Comparison of ENCODE assay signal across 36 mouse cellular contexts in genomic region chr10:128184296-128184695, GRCm38 (mm10). TPM values are rescaled to one million over a fixed set of nuclear protein-coding genes. Genes with fewer than 3 reads are reported as not detected.
A peak's percentile ranks its signal among the peaks of the same experiment; 100 is the strongest.
DNase-seq lines count a peak whose midpoint lies in the region; ATAC-seq and TF ChIP-seq lines count a peak whose summit lies in the region.
"Had no signal": no experiment of that assay in that cellular context is flagged by ENCODE, and none has a peak within 500 bp of the region (broad histone marks: within the 10 kb centered on the region; RNA-seq: fewer than 3 reads in every experiment).

No protein-coding gene starts in this region.

- ATAC-seq in lung, postnatal 0 days, result no peak
- no peak for ATAC-seq in liver, embryonic 12.5 days
- ATAC-seq: forebrain, embryonic 13.5 days; inflammation-experienced regulatory T-cells, adult 6 months; midbrain, embryonic 15.5 days had no signal

- 64% methylated on average over 2 of the region's 2 CpGs for WGBS in lung, postnatal 0 days
- 63% methylated on average over 2 of the region's 2 CpGs for WGBS in liver, embryonic 12.5 days (ENCODE audit: insufficient replicate concordance)

- no peaks in the 10 kb centered on the region for H3K36me3 ChIP-seq in lung, postnatal 0 days (ENCODE audit: insufficient read depth, low read length)
- no peaks in the 10 kb centered on the region for H3K36me3 ChIP-seq in liver, embryonic 12.5 days
- H3K36me3 ChIP-seq: heart, embryonic 10.5 days; hindbrain, embryonic 15.5 days; liver, embryonic 13.5 days; midbrain, embryonic 15.5 days had no signal

- no peak overlapping the region for H3K4me3 ChIP-seq in lung, postnatal 0 days (ENCODE audit: low read depth, low read length)
- no peak overlapping the region for H3K4me3 ChIP-seq in liver, embryonic 12.5 days
- H3K4me3 ChIP-seq: forebrain, embryonic 13.5 days; heart, embryonic 10.5 days; hindbrain, embryonic 15.5 days; layer of hippocampus, adult 2 months; left cerebral cortex, adult 2 months; liver, embryonic 13.5 days; midbrain, embryonic 15.5 days had no signal

- no peak for TF ChIP-seq CTCF in lung, postnatal 0 days (IDR thresholded peaks at IDR 0.05)

- H3K4me2 ChIP-seq in lung, postnatal 0 days (replicated peaks; ENCODE audit: low read depth, low read length), result no peak overlapping the region
- H3K4me2 ChIP-seq in liver, embryonic 12.5 days, result no peak overlapping the region
- H3K4me2 ChIP-seq: forebrain, embryonic 13.5 days; hindbrain, embryonic 15.5 days; liver, embryonic 13.5 days; midbrain, embryonic 15.5 days had no signal

- no peaks in the 10 kb centered on the region for H3K4me1 ChIP-seq in lung, postnatal 0 days (ENCODE audit: insufficient read depth, low read depth, low read length)
- peaks cover 50% of the 10 kb centered on the region for H3K4me1 ChIP-seq in liver, embryonic 12.5 days
- H3K4me1 ChIP-seq: midbrain, embryonic 15.5 days had no signal

- H3K9me3 ChIP-seq in lung, postnatal 0 days (ENCODE audit: low read length), result no peaks in the 10 kb centered on the region
- H3K9me3 ChIP-seq in liver, embryonic 12.5 days (replicated peaks), result no peaks in the 10 kb centered on the region
- H3K9me3 ChIP-seq: forebrain, embryonic 13.5 days; heart, embryonic 10.5 days; hindbrain, embryonic 15.5 days; liver, embryonic 13.5 days; midbrain, embryonic 15.5 days had no signal

- H3K27ac ChIP-seq in lung, postnatal 0 days (ENCODE audit: low read length), result no peak overlapping the region
- no peak overlapping the region for H3K27ac ChIP-seq in liver, embryonic 12.5 days
- H3K27ac ChIP-seq: forebrain, embryonic 13.5 days; heart, embryonic 10.5 days; hindbrain, embryonic 15.5 days; layer of hippocampus, adult 2 months; left cerebral cortex, adult 2 months; liver, embryonic 13.5 days; midbrain, embryonic 15.5 days had no signal

- TF ChIP-seq EP300 in lung, postnatal 0 days (IDR thresholded peaks at IDR 0.05), result no peak

- DNase-seq in lung, postnatal 0 days (ENCODE audit: low spot score), result peak; percentile 24
- no peak for DNase-seq in lung, postnatal 14 days
- DNase-seq in ES-CJ7 (ENCODE audit: low read depth, low spot score) (peak; percentile 42), ZHBTc4 (ENCODE audit: low read depth, low spot score) (peak; percentile 65)
- DNase-seq in adrenal gland, adult 8-10 months, result no peak
- no peak for DNase-seq in Muller cell, postnatal 12 days (ENCODE audit: inconsistent ontology term)
- DNase-seq: adrenal gland, adult 2 months; cerebellum, adult 2 months; cerebellum, postnatal 14 days; kidney, adult 11 months; left cerebral cortex, postnatal 4 days; liver, embryonic 13.5 days; lung, adult 18-20 months; lung, postnatal 10 days; right cerebral cortex, postnatal 25 days; spleen, adult 18-20 months; thymus, adult 18-20 months; thymus, postnatal 25 days had no signal

- H3K27me3 ChIP-seq in lung, postnatal 0 days (replicated peaks; ENCODE audit: insufficient read depth, low read length), result no peaks in the 10 kb centered on the region
- H3K27me3 ChIP-seq in liver, embryonic 12.5 days (replicated peaks), result no peaks in the 10 kb centered on the region
- H3K27me3 ChIP-seq: forebrain, embryonic 13.5 days; hindbrain, embryonic 15.5 days; liver, embryonic 13.5 days; midbrain, embryonic 15.5 days had no signal

- no peak overlapping the region for H3K9ac ChIP-seq in lung, postnatal 0 days (replicated peaks; ENCODE audit: low read depth)
- no peak overlapping the region for H3K9ac ChIP-seq in liver, embryonic 12.5 days
- H3K9ac ChIP-seq: forebrain, embryonic 13.5 days; hindbrain, embryonic 15.5 days; liver, embryonic 13.5 days; midbrain, embryonic 15.5 days had no signal

RNA-seq across cellular contexts. Expression of gene Rbms2, which starts 4.2 kb away (rescaled TPM):
- polyA plus RNA-seq in lung, postnatal 0 days (2015; fragmentation: Nextera tagmentation; extraction: Ambion mirVana), result 26.4 and 28.3 TPM in 2 replicates
- 8.7 and 10.1 TPM in 2 replicates for polyA plus RNA-seq in liver, embryonic 12.5 days (2016; fragmentation: Nextera tagmentation; extraction: Ambion mirVana)
- total RNA-seq in adrenal gland, adult 8-10 months (2022), result 100 to 1,000 TPM in 2 of 4 experiments, 10 to 100 TPM in 2; 83.6 to 110 (median 99.3) TPM

RNA-seq across cellular contexts. Expression of gene Gls2, which starts 10.0 kb away (rescaled TPM):
- polyA plus RNA-seq in lung, postnatal 0 days (2015; fragmentation: Nextera tagmentation; extraction: Ambion mirVana), result 0.82 and 0.92 TPM in 2 replicates
- polyA plus RNA-seq in liver, embryonic 12.5 days (2016; fragmentation: Nextera tagmentation; extraction: Ambion mirVana), result 1.8 and 2.8 TPM in 2 replicates
- 1 to 10 TPM; 2.5 to 4.2 (median 3.5) TPM for total RNA-seq in adrenal gland, adult 8-10 months (2022)
- total RNA-seq: granulocyte monocyte progenitor cell, adult 5-6 weeks; neutrophil, adult 5-6 weeks had no signal

RNA-seq across cellular contexts. Expression of gene Spryd4, which starts 27.3 kb away (rescaled TPM):
- 16.0 and 16.9 TPM in 2 replicates for polyA plus RNA-seq in lung, postnatal 0 days (2015; fragmentation: Nextera tagmentation; extraction: Ambion mirVana)
- polyA plus RNA-seq in liver, embryonic 12.5 days (2016; fragmentation: Nextera tagmentation; extraction: Ambion mirVana), result 24.1 and 25.1 TPM in 2 replicates
- total RNA-seq in adrenal gland, adult 8-10 months (2022), result 10 to 100 TPM; 15.3 to 17.3 (median 16.9) TPM

RNA-seq across cellular contexts. Expression of gene Mip, which starts 41.3 kb away (rescaled TPM):
- polyA plus RNA-seq in lung, postnatal 0 days (2015; fragmentation: Nextera tagmentation; extraction: Ambion mirVana), result not detected in 2 replicates
- not detected in 2 replicates for polyA plus RNA-seq in liver, embryonic 12.5 days (2016; fragmentation: Nextera tagmentation; extraction: Ambion mirVana)
- not detected for total RNA-seq in adrenal gland, adult 8-10 months (2022)
- total RNA-seq: adrenal gland, adult 2 months; adrenal gland, postnatal 4 days; gastrocnemius, adult 8-10 months; layer of hippocampus, adult 2 months; layer of hippocampus, postnatal 14 days; left cerebral cortex, adult 2 months; left cerebral cortex, postnatal 4 days; neutrophil, adult 5-6 weeks had no signal
- polyA plus RNA-seq: adrenal gland, adult 2 months; cerebellum, adult 2 months; cortical plate, adult 2 months; heart, embryonic 10.5 days; heart, postnatal 0 days; hindbrain, embryonic 15.5 days; inflammation-experienced regulatory T-cells, adult 6 months; kidney, embryonic 14.5 days; liver, embryonic 13.5 days; neural tube, embryonic 11.5 days; stomach, embryonic 16.5 days had no signal

RNA-seq across cellular contexts. Expression of gene Timeless, which starts 47.6 kb away (rescaled TPM):
- 11.2 and 14.5 TPM in 2 replicates for polyA plus RNA-seq in lung, postnatal 0 days (2015; fragmentation: Nextera tagmentation; extraction: Ambion mirVana)
- 45.2 and 46.5 TPM in 2 replicates for polyA plus RNA-seq in liver, embryonic 12.5 days (2016; fragmentation: Nextera tagmentation; extraction: Ambion mirVana)
- total RNA-seq in adrenal gland, adult 8-10 months (2022), result 10 to 100 TPM in 2 of 4 experiments, 1 to 10 TPM in 2; 8.0 to 14.4 (median 11.1) TPM

Comparison
In these comparisons a context has a peak if more than half of its experiments do, and no peak if none do; other contexts are left out.
1. DNase-seq: peak in lung, postnatal 0 days (single experiment), ES-CJ7 (single experiment) and ZHBTc4 (single experiment); none in lung, postnatal 14 days (single experiment), adrenal gland, adult 8-10 months (single experiment) and Muller cell, postnatal 12 days (single experiment).